Mouse (Mus musculus): ENCODE results near the gene Pdcd6.

The Pdcd6 gene

DNA sequence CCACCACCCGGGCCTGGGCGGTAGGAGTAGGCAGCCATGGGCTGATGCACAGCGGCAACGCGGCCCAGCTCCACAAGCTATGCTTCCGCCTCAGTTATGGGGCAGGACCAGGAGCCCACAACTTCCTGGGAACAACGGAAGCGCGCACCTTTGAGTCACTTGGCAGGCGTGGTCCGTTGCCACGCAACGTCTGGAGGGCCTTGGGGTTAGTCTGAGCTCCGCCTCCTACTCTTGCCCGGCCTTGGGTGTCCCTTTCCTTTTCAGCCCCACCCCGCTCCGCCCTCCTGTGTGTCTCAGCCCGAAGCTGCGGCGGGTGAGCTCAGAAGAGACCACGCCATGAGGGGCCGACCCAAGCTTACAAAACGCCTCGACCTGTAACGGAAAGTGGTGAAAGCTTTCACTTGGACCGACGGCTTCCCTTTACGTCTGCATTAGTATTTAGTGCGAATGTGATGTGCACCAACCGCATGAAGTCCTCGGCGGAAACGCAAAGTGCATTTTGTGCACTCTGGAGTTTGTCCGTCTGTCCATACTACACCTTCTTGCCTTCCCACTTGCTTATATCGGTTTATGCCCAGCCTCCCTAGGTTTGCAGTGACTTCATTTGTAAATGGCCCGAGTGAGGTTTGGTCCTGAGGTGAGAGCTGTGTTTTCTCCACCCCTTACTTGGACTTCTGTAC lies at the start of gene Pdcd6:
Pdcd6 (minus strand) TSS at position 411 of the 680 bp plus-strand sequence.
- DNase-seq: peak; percentile 97

DNA sequence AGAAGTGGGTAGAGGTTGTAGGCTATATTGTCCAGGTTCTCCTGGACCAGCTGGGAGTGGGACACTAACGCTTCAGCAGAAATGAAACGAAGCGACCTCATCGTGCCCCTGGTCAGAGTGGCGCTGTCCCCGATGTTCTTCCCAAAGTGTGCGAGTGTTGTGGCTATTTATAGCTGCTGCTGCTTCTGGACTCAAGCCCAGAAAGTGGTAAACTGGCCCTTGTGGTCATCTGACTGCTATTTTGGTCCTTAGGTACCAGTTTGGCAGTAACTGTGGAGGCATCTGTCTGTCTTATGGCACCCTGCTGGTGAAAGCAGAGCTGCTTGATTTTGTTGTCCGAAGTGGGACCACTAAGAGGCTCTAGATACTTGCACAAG lies 46.5 kb upstream of the Pdcd6 start, which contains the start of gene Lrrc14b:
Lrrc14b (minus strand) TSS at position 147 of the 377 bp plus-strand sequence.
- peak; percentile 52 for DNase-seq

- peak; percentile 39 for DNase-seq
These were observed 45.9 kb upstream of the Pdcd6 start for GRCm38 (mm10) chr13:74363176-74363858.

DNA sequence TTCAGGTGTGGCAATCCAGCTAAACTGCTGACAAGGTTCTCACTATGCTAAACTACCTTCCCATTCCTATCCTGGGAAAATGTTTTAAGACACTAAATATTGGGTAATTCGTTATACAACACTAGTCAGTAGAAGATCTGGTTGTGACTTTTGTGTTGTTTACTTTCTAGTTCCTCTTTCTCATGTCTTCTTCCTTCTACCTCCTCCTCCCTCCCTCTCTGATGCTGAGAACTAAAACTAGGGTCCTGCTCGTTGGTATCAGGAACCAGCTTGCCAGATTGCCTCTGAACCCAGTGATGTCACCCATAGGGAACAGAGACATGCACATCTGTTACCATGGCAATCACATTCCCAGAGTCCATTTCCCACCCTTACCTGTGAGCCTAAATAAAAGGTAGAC lies 44.8 kb upstream of the Pdcd6 start:
- DNase-seq: no peak

- no peak for DNase-seq
These were observed 39.1 kb upstream of the Pdcd6 start for GRCm38 (mm10) chr13:74356491-74356890.

GRCm38 (mm10) chr13:74350435-74350906 lies 33.1 kb upstream of the Pdcd6 start:
- DNase-seq: no peak

DNA sequence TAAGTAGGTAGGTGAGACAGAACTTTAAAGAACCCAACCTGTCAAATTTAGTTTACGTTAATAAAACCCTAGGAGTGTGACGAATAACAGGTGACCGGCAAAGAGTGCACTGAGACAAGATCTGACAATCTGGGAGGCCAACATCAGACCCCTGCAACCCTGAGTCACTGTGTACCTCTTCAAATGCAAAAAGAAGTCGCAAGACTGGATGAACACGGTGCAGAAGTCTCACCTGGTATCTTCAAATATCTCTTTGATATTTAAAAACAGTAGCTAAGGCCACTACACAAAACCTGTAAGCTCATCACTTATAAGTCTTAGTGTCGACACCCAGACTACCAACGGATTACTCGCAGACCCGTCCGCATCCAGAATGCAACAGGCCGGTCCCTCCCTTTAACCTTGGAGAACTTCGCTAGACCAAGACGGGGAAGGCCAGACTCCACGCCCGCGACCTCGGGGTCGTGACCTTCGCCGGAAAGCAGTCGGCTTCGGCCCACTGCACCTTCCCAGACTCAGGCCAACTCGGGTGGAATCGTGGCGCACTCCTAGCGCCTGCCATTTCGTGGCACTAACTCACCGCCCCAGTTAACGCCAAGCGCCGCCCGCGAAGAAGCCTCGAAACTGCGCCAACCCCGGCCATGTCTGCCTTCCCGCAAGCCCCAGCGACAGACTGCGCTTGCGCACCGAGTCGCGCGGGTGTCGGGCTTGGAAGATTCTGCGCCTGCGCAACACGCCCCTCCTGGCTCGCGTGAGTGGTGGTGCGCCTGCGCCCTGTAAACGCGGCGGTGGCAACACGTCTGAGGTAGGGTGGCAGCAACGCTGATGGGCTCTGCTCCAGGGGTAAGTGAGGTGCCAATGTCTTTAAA lies 32.4 kb upstream of the Pdcd6 start, which contains the start of the genes Sdha and Ccdc127:
Sdha (minus strand) TSS at position 715 of the 869 bp plus-strand sequence.
Ccdc127 (plus strand) TSS at position 744 of the 869 bp plus-strand sequence.
- peak; percentile 97 for DNase-seq

- DNase-seq: peak; percentile 62
These were observed 23.7 kb upstream of the Pdcd6 start for GRCm38 (mm10) chr13:74341036-74341435.

DNA sequence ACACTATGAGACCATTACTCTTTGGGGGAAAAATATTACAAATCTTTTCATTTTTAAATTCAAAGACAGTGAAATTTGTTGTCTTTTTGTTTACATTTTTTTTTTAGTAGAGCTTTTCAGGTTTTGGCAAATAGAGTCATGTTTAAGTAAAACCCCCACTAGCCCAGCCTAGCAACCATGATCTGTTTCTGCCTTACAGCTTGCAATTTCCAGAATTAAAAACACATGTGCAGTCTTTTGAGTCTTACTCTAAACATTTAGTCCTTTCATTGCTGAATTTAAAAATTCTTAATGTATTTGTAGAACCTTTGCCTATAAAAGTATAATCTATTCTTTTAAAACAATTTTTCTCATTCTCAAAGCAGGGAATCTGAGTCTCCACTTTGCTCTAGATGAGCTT lies 11.9 kb upstream of the Pdcd6 start:
- no peak for DNase-seq

GRCm38 (mm10) chr13:74316789-74317169 lies 601 bp downstream of the Pdcd6 start:
- DNase-seq: peak; percentile 59

GRCm38 (mm10) chr13:74316386-74316785 lies 994 bp downstream of the Pdcd6 start:
- DNase-seq: no peak

GRCm38 (mm10) chr13:74314616-74315015 lies 2.8 kb downstream of the Pdcd6 start:
- no peak for DNase-seq

- DNase-seq: no peak
These were observed 11.6 kb downstream of the Pdcd6 start for GRCm38 (mm10) chr13:74305780-74306179.

- DNase-seq: no peak
These were observed 12.0 kb downstream of the Pdcd6 start for GRCm38 (mm10) chr13:74305380-74305779.

- DNase-seq: no peak
These were observed 15.0 kb downstream of the Pdcd6 start for GRCm38 (mm10) chr13:74302050-74303037.

DNA sequence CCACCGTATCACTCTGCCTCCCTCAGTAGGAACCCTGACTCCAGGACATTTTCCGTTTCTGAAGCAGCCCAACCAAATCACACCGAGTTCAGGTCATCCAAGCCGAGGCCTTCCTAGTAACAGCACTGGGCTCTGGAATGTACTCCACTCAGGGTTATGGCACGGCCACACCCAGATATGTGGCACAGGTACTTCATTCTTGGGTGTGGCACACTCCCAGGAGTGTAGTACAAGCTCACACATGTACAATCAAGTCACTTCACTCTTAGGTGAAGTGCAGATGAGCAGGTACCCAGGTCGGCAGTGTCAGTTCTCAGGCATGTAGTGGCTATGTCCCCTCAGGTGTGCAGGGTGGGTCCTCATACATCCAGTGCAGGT lies 15.8 kb downstream of the Pdcd6 start:
- no peak for DNase-seq

GRCm38 (mm10) chr13:74300925-74301606 lies 16.3 kb downstream of the Pdcd6 start:
- DNase-seq: peak; percentile 72

GRCm38 (mm10) chr13:74296376-74296775 lies 21.0 kb downstream of the Pdcd6 start:
- no peak for DNase-seq

GRCm38 (mm10) chr13:74292167-74292566 lies 25.2 kb downstream of the Pdcd6 start, which contains the start of gene Ahrr:
Ahrr (minus strand) TSS chr13:74292331.
- peak; percentile 18 for DNase-seq

DNA sequence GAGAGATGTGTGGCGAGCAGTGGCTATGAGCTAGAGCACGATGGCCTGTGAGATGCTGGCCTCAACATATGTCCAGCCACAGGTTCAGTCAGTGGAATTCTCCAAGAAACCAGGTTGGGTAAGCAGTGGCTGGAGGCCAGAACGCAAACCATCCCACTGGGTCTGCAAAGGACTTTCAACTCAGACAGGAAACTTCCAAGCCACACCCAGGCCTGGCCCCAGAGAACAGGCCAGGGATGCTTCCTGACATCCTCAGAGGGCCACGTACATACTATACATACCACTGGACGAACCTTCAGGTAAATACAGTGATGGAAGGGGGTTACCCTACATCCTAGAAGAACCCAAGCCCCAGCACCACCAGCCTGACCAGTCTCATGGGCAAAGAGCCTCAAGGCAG lies 27.7 kb downstream of the Pdcd6 start:
- no peak for DNase-seq

GRCm38 (mm10) chr13:74282299-74282698 lies 35.1 kb downstream of the Pdcd6 start:
- no peak for DNase-seq
